Mouse (Mus musculus): ENCODE results near the gene Mtch1. TPM values are rescaled to one million over a fixed set of nuclear protein-coding genes. Genes with fewer than 3 reads are reported as not detected.
A peak's percentile ranks its signal among the peaks of the same experiment; 100 is the strongest.
"Not testable (repeated sequence)": the region's sequence is repeated elsewhere in the genome, so short reads cannot be mapped to it uniquely, and the experiment has no call there.

The Mtch1 gene
- polyA plus RNA-seq (2016; fragmentation: Nextera tagmentation; extraction: Ambion mirVana), result 420 and 454 TPM in 2 replicates

- ATAC-seq (ENCODE audit: insufficient number of reproducible peaks, insufficient read depth, low FRiP score, low TSS enrichment), result peak; percentile 95
- Histone ChIP-seq H3K36me3 (peaks cover 21% of the 10 kb centered on the region), H3K4me3 (peak within 1 kb of the TSS; percentile 92), H3K27ac (peak within 1 kb of the TSS; percentile 92), H3K4me1 (peaks cover 27% of the 10 kb centered on the region), H3K27me3 (no peaks in the 10 kb centered on the region), H3K9ac (peak within 1 kb of the TSS; percentile 89), H3K9me3 (no peaks in the 10 kb centered on the region), H3K4me2 (replicated peaks) (peak within 1 kb of the TSS; percentile 67)
- 2% methylated on average over 52 of the region's 53 CpGs for WGBS
Observed at GRCm38 (mm10) chr17:29347645-29348256, at the start of gene Mtch1. Gene Mtch1 (minus strand): TSS chr17:29347934.

GRCm38 (mm10) chr17:29396821-29397242, 49.1 kb upstream of the Mtch1 start:
- H3K4me2 ChIP-seq (replicated peaks), result peak overlapping the region; percentile 7; the same call in 1 of the 2 replicates

DNA sequence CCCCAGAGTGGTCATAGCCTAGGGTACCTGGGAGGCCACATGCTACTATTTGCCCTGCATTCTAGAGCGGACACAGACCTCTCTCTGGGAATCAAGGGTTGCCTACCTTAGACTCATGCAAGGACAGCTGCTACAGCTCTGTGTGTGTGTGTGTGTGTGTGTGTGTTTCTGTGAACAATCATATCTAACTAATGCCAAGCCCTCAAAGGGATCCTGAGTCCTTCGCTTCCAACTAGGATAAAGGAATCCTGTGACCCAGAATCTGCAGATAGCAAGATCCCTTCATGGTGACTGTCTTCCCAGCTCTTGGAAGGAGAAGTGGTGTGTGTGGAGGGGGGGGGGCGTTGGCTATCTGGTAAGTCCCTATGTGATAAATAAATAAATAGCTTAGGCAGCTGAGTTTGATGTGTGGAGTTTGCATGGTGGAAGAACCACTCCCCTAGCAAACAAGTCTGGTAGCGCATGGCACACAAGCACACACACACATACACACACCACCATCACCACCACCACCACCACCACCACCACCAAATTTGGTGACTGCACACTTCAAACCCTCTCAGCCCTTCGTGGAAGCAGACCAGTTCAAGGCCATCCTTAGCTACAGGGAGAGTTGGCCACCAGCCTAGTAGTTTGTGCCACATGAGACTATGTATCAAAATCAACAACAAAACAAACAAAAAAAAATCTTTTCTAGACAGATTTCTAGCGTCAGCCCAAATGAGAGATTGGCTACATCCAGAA, 48.5 kb upstream of the Mtch1 start:
- 65% methylated on average over 6 of the region's 6 CpGs for WGBS

More at GRCm38 (mm10) chr17:29396821-29397242, 49.1 kb upstream of the Mtch1 start:
- no peak overlapping the region for H3K9ac ChIP-seq
- no peaks in the 10 kb centered on the region for H3K36me3 ChIP-seq
- H3K4me3 ChIP-seq, result no peak overlapping the region
- H3K27ac ChIP-seq, result no peak overlapping the region
- no peaks in the 10 kb centered on the region for H3K27me3 ChIP-seq
- ATAC-seq (ENCODE audit: insufficient number of reproducible peaks, insufficient read depth, low FRiP score, low TSS enrichment), result 0 out of 2 replicates have a peak, but pooled peaks have one; percentile 22
- H3K9me3 ChIP-seq, result no peaks in the 10 kb centered on the region
- 15% methylated on average over 6 of the region's 6 CpGs for WGBS
- peaks cover 25% of the 10 kb centered on the region for H3K4me1 ChIP-seq

DNA sequence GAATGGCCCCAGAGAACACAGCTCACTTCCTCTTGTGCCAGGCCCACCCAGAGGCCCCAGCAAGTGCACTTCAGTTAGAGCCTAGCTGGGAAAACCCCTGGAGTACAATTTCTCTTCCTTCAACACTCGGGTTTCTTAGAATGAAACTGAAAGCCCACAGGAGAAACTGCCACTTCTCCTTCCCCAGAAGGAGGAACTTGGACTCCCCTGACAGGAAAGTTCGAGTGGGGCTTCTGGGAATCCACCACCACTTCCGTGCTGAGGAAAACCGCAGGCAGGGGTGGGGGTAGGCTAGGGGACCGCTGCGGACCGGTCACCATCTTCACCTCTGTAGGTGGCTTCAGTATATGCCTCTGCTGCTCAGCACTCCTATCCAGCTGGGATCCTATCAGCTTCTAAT, 47.6 kb upstream of the Mtch1 start:
- peaks cover 25% of the 10 kb centered on the region for H3K4me1 ChIP-seq
- H3K4me2 ChIP-seq (replicated peaks), result no peak overlapping the region
- H3K9ac ChIP-seq, result no peak overlapping the region
- ATAC-seq (ENCODE audit: insufficient number of reproducible peaks, insufficient read depth, low FRiP score, low TSS enrichment), result no peak
- no peaks in the 10 kb centered on the region for H3K36me3 ChIP-seq
- no peaks in the 10 kb centered on the region for H3K27me3 ChIP-seq
- H3K9me3 ChIP-seq, result no peaks in the 10 kb centered on the region
- WGBS, result 61% methylated on average over 7 of the region's 7 CpGs
- no peak overlapping the region for H3K27ac ChIP-seq
- H3K4me3 ChIP-seq, result no peak overlapping the region

More for the DNA sequence above, 48.5 kb upstream of the Mtch1 start:
- Histone ChIP-seq H3K9ac (no peak overlapping the region), H3K36me3 (no peaks in the 10 kb centered on the region), H3K9me3 (no peaks in the 10 kb centered on the region), H3K4me1 (peaks cover 25% of the 10 kb centered on the region), H3K4me3 (no peak overlapping the region), H3K4me2 (replicated peaks) (no peak overlapping the region), H3K27ac (no peak overlapping the region), H3K27me3 (no peaks in the 10 kb centered on the region)
- no peak for ATAC-seq (ENCODE audit: insufficient number of reproducible peaks, insufficient read depth, low FRiP score, low TSS enrichment)

DNA sequence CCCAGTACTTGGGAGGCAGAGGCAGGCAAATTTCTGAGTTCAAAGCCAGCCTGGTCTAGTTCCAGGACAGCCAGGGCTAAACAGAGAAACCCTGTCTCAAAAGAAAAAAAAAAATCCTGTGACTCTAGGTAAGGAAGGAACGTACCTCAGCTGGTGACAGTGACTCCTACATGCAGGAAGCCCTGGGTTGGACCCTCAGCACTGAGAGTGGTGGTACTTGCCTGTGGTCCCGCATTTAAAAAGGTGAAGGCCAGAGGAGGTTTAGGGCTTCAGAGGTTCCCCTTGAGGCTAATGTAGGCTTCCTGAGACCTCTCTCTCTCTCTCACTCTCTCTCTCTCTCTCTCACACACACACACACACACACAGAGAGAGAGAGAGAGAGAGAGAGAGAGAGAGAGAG, 47.0 kb upstream of the Mtch1 start:
- peaks cover 25% of the 10 kb centered on the region for H3K4me1 ChIP-seq
- not testable (repeated sequence) for ATAC-seq (ENCODE audit: insufficient number of reproducible peaks, insufficient read depth, low FRiP score, low TSS enrichment)
- WGBS, result 67% methylated on average over 2 of the region's 2 CpGs

GRCm38 (mm10) chr17:29394106-29394760, 46.5 kb upstream of the Mtch1 start:
- Histone ChIP-seq H3K27me3 (no peaks in the 10 kb centered on the region), H3K27ac (no peak overlapping the region), H3K4me3 (no peak overlapping the region), H3K9me3 (no peaks in the 10 kb centered on the region), H3K9ac (no peak overlapping the region), H3K36me3 (no peaks in the 10 kb centered on the region), H3K4me1 (peaks cover 22% of the 10 kb centered on the region), H3K4me2 (replicated peaks) (no peak overlapping the region)
- ATAC-seq (ENCODE audit: insufficient number of reproducible peaks, insufficient read depth, low FRiP score, low TSS enrichment), result no peak
- WGBS, result 58% methylated on average over 9 of the region's 9 CpGs

More for the DNA sequence above, 47.0 kb upstream of the Mtch1 start:
- not testable (repeated sequence) for H3K4me3 ChIP-seq; H3K36me3 ChIP-seq; H3K4me2 ChIP-seq (replicated peaks); H3K9me3 ChIP-seq; H3K9ac ChIP-seq; H3K27me3 ChIP-seq; H3K27ac ChIP-seq

DNA sequence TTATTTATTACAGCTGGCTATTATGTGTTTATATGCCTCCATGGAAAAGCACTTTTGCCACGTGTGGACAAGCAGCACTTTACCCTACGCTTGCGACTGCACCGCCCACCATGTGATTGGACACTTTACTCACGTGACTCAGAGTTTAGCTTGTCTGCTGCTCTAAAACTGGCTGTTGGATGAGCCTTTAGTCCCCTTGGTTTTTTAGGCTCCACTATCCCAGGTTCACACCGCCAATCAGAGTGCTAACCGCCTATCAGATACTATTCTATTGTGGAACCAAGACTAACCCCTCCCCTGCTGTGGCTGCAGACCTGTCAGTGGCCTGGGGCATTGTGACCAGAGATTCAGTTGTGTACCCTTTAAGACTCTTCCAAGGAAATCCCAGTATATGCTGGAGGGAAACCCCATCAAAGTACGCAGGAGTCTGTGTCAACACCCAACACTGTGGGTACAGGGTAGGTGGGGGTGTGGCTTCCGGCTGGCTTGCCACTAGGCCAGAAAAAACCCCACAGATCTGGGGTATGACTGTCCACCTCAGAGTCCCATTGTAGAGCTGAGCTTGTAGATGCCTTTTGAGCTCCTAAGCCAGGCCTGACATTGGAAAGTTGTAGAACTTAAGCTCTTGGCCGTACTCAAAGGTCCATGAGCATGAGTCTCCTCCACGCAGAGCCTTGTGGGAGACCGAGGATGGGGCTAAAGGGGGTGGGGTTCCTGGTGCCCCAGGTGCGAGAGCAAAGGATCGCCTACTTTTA, 45.8 kb upstream of the Mtch1 start:
- no peaks in the 10 kb centered on the region for H3K27me3 ChIP-seq
- ATAC-seq (ENCODE audit: insufficient number of reproducible peaks, insufficient read depth, low FRiP score, low TSS enrichment), result no peak
- WGBS, result 60% methylated on average over 14 of the region's 14 CpGs
- H3K4me1 ChIP-seq, result peaks cover 14% of the 10 kb centered on the region
- no peak overlapping the region for H3K4me3 ChIP-seq
- H3K9me3 ChIP-seq, result no peaks in the 10 kb centered on the region
- H3K36me3 ChIP-seq, result no peaks in the 10 kb centered on the region
- no peak overlapping the region for H3K9ac ChIP-seq
- no peak overlapping the region for H3K27ac ChIP-seq
- H3K4me2 ChIP-seq (replicated peaks), result no peak overlapping the region

DNA sequence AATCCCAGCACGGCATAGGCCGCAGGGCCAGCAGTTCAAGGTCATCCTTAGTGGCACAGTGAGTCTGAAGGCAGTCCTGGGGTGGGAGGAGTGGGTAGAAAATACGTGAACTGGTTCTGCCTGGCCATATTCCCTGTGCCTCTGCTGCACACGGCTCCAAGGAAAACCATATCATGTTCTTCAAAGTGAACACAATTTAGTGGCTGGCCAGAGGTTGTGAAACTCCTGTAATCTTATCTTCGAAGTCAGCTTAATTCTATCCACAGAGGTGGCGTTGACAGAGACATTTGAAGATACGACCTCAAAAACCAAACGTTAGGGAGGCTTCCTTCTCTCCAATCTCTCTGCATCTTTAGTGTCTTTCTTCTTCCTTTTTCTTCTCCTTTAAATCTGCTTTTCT, 43.5 kb upstream of the Mtch1 start:
- Histone ChIP-seq H3K27ac (no peak overlapping the region), H3K36me3 (no peaks in the 10 kb centered on the region), H3K4me2 (replicated peaks) (no peak overlapping the region), H3K9ac (no peak overlapping the region), H3K4me3 (no peak overlapping the region), H3K9me3 (no peaks in the 10 kb centered on the region), H3K27me3 (no peaks in the 10 kb centered on the region), H3K4me1 (no peaks in the 10 kb centered on the region)
- no peak for ATAC-seq (ENCODE audit: insufficient number of reproducible peaks, insufficient read depth, low FRiP score, low TSS enrichment)
- 78% methylated on average over 8 of the region's 8 CpGs for WGBS

GRCm38 (mm10) chr17:29388978-29389377, 41.2 kb upstream of the Mtch1 start:
- no peak for ATAC-seq (ENCODE audit: insufficient number of reproducible peaks, insufficient read depth, low FRiP score, low TSS enrichment)
- Histone ChIP-seq H3K4me2 (replicated peaks) (no peak overlapping the region), H3K36me3 (no peaks in the 10 kb centered on the region), H3K4me1 (no peaks in the 10 kb centered on the region), H3K9ac (no peak overlapping the region), H3K27ac (no peak overlapping the region), H3K9me3 (no peaks in the 10 kb centered on the region), H3K27me3 (no peaks in the 10 kb centered on the region), H3K4me3 (no peak overlapping the region)
- WGBS, result 64% methylated on average over 11 of the region's 11 CpGs

GRCm38 (mm10) chr17:29385746-29386145, 38.0 kb upstream of the Mtch1 start:
- Histone ChIP-seq H3K9me3 (no peaks in the 10 kb centered on the region), H3K4me3 (no peak overlapping the region), H3K9ac (no peak overlapping the region), H3K36me3 (no peaks in the 10 kb centered on the region), H3K4me1 (no peaks in the 10 kb centered on the region), H3K4me2 (replicated peaks) (no peak overlapping the region), H3K27ac (no peak overlapping the region), H3K27me3 (no peaks in the 10 kb centered on the region)
- WGBS, result 39% methylated on average over 6 of the region's 6 CpGs
- ATAC-seq (ENCODE audit: insufficient number of reproducible peaks, insufficient read depth, low FRiP score, low TSS enrichment), result no peak

GRCm38 (mm10) chr17:29384850-29385438, 37.2 kb upstream of the Mtch1 start:
- 52% methylated on average over 5 of the region's 5 CpGs for WGBS
- H3K4me1 ChIP-seq, result no peaks in the 10 kb centered on the region
- H3K27ac ChIP-seq, result no peak overlapping the region

More at GRCm38 (mm10) chr17:29384850-29385438, 37.2 kb upstream of the Mtch1 start:
- Histone ChIP-seq H3K9me3 (no peaks in the 10 kb centered on the region), H3K9ac (no peak overlapping the region), H3K27me3 (no peaks in the 10 kb centered on the region), H3K4me2 (replicated peaks) (no peak overlapping the region), H3K36me3 (no peaks in the 10 kb centered on the region), H3K4me3 (no peak overlapping the region)
- no peak for ATAC-seq (ENCODE audit: insufficient number of reproducible peaks, insufficient read depth, low FRiP score, low TSS enrichment)

All from embryonic facial prominence, embryonic 12.5 days (tissue).